Mouse (Mus musculus) olfactory bulb, adult 2 months (tissue): ENCODE data around the gene Glud1.

Experiments
- CTCF ChIP-seq: fragments of 200-500 bp; IDR thresholded peaks from 2 replicates; pipeline ENCODE4 v1.5.1; 2012; ENCODE audit warnings: low read depth, mild to moderate bottlenecking, low read length, moderate library complexity; ENCODE audit not compliant: insufficient read depth
- POLR2A ChIP-seq: fragments of 200-500 bp; IDR thresholded peaks from 2 replicates; pipeline ENCODE4 v1.6.1; 2012; ENCODE audit warnings: mild to moderate bottlenecking, low read depth, low read length, moderate library complexity; ENCODE audit not compliant: insufficient read depth

- TF ChIP-seq CTCF: no peak
- no peak for TF ChIP-seq POLR2A
These were observed 31.5 kb downstream of the Glud1 start for GRCm38 (mm10) chr14:34341993-34342392.
